Mouse (Mus musculus) cerebellum, adult 9-10 months (tissue): ENCODE data around the gene Chn1.
"Not testable (repeated sequence)": the region's sequence is repeated elsewhere in the genome, so short reads cannot be mapped to it uniquely, and the experiment has no call there.

Experiments used
- DNase-seq: peaks from one replicate; pipeline ENCODE4 v3.0.0; 2022

The Chn1 gene

GRCm38 (mm10) chr2:73774786-73775682, at the start of gene Chn1:
TSS of gene Chn1 (minus strand) at chr2:73775346.
- peak; percentile 61 for DNase-seq

- no peak for DNase-seq
Observed at GRCm38 (mm10) chr2:73818742-73819141, 43.6 kb upstream of the Chn1 start.

DNA sequence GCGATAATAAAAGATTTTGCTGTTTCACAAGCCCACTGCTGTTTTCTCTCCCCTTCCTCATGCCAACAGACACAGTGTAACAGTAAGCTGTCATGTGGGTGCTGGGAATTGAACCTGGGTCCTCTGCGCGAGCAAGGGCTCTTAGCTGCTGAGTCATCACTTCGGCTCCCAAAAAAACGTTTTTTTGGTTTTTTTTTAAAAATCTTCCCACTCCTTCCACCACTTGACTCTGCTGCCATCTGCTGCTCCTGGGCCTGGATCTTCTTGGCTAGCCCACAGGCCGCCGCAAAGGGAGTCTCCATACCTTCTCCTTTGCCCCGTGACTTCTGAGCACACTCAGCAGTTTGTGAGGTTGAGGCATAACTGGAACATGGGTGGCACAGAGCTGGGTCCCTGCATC, 32.5 kb upstream of the Chn1 start:
- no peak for DNase-seq

- not testable (repeated sequence) for DNase-seq
Observed at GRCm38 (mm10) chr2:73800127-73800526, 25.0 kb upstream of the Chn1 start.

GRCm38 (mm10) chr2:73798786-73799185, 23.6 kb upstream of the Chn1 start:
- no peak for DNase-seq

GRCm38 (mm10) chr2:73798136-73798535, 23.0 kb upstream of the Chn1 start:
- no peak for DNase-seq

DNA sequence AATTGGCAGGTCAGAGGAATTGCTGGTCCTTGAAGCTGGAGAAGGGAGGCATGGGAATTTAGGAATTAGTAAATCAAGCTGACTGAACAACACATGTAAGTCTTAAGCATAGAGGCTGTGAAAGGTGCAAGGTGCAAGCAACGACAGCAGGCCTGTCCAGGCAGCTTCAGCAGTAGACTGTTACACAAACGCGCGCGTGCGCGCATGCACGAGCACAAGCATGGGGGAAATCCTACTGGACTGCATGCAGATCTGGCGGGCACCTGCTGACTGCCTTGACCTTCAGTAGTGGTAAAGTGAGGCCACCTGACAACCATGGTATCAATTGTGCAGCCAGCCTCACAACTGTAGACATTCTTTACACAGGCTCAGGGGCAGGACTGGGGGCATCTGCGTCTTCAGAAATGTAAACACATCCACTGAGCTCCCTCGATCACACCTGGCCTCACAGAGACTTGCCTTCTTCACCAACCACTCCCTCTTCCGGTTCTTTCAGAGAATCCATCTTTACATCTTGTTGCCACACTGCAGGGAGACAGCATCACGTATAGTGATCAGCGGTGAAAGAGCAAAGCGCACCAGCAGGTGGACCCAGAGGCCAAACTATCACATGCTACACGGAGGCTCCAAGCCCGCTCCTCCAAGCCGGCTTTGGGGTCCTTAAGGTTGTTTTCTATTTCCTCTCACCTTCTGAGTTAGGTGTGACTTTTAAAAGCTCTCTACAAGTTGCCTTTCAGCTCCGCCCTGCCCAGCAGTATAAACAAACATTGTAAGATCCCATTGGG, 16.9 kb upstream of the Chn1 start:
- no peak for DNase-seq

DNA sequence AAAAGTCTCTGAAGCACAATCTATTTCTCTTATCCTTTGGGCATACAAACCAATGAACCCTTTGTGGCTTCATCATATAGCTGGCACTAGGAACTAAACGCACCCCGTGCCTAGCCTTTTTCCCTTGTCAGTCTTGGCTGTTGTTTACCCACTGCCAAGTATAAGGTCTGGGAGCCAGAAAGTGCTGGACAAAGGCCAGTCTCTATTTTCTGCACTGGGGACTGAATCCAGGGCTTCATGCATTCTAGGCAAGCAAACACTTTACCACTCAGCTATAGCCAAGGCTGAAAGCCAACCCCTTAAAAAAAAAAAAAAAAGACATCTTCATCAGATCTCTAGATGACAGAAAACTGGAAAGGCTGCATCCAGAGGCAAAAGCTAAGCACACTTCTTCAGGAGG, 15.2 kb upstream of the Chn1 start:
- no peak for DNase-seq

DNA sequence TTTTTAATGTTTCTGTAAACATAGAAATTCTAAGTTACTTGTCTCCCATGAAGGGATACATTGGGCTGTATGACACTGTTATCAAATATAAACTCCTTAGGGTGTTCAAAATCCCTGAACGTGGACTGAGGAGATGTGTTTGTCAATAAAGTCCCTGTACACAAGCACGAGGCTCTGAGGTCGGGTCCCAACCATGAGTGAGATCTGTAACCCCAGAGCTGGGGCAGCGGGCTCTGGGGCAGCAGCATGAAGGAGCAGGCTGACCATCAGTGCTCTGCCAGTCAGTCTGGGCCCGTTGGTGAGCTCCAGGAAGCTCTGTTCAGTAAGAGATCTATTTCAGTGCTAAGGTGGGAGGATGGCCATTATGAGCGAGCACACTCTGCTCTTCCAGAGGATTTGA, 13.2 kb upstream of the Chn1 start:
- no peak for DNase-seq

DNA sequence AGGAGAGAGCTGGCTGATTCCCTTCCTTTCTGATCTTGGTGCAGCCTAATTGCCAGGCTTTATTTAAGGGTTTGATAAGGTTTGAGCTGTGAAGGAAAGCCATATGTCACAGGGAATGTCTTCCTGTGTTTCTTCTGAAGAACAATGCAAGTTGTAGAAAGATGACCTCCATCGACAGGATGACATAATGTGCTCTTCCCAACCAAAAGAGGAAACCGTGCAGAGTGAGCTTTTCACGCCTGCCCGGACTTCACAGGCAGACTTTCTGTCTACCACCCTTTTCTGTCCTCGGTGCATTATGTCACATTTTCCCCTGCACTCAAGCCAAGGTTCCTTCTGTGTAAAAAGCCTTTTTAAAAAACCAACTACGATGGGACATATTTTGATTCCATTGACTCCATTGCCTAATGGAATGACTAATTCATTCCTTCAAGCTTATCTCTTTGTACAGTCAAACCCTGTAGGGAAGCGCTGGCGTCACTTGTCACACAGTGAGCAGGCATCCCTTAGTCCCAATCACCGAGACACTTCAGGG, 7.3 kb upstream of the Chn1 start:
- DNase-seq = no peak

GRCm38 (mm10) chr2:73780321-73781010, 5.3 kb upstream of the Chn1 start:
- DNase-seq = no peak

GRCm38 (mm10) chr2:73779796-73780195, 4.7 kb upstream of the Chn1 start:
- DNase-seq = no peak

DNA sequence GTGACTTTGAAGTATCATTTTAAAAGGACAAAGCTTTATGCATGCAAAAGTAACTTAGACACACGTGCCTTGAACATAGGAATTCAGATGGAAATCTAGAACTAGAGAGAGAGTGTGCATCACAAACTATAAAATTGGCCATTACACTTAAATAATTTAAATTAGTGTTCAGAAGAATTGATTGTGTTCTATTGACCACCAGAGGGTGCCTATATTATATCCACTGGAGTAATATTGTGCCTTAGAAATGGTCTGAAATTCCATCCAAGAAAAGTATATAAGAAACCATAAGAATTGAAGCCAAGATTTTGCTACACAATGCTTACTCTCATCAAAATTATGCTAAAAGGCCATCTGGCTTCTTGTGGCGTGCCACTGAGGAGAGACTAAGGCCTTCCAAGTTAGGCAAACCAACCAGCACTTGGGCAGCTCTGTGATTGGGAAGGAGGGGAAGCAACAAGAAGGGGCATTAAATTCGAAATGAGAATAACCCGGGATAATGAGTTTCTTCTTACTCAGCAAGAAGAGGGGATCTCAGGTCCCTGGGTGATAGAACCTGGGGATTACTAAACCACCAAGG, 4.0 kb upstream of the Chn1 start:
- DNase-seq = no peak

- no peak for DNase-seq
Observed at GRCm38 (mm10) chr2:73776936-73777335, 1.8 kb upstream of the Chn1 start.

DNA sequence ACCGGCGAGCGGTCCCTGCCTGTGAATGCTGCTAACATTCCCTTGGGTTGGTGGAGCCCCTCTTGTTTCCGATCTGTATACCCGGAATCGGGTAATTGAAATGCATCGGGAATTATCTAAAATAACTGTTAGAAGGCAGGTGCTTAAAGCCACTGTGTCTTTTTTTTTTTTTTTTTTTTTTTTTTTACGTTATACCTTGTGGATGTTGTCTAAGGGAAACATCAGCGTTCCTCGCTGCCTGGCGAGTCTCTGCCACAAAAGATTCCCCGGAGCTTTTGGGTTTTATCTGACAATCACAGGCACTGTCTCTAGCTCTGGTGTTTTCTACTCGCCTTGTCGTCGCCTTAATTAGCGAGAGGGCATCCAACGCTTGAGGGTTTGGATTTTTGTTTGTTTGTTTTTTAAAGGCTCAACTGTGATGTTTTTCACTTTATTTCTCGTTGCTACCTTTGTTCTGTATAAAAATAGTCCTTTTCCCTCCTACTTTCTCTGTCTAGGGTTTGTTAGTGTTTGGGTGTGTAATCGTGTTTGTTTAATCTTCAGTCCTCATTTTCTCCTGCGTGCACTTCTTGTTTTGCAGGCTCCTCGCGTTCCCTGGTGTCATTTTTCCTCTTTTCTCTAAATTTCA, 651 bp upstream of the Chn1 start:
- no peak for DNase-seq

DNA sequence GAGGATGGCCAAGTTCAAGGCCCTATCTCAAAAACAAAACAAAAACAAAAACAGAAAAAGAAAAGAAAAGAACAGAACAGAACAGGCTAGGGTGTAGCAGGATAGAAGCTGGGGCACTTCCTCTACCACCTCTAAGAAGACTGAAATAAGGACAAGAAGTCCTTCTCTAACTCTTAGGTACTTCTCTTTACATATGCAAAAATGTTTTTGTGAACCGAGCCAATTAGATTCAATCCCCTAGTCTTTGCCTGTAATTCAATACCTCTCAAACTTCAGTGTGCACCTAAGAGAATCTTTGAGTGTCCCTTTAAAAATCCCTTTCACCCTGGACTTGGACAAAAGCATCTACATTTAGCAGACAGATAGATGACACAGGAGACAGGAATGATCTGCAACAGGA, 2.2 kb downstream of the Chn1 start:
- DNase-seq = no peak

- DNase-seq = no peak
Observed at GRCm38 (mm10) chr2:73768669-73769068, 6.5 kb downstream of the Chn1 start.

- DNase-seq = no peak
Observed at GRCm38 (mm10) chr2:73763541-73763940, 11.6 kb downstream of the Chn1 start.

DNA sequence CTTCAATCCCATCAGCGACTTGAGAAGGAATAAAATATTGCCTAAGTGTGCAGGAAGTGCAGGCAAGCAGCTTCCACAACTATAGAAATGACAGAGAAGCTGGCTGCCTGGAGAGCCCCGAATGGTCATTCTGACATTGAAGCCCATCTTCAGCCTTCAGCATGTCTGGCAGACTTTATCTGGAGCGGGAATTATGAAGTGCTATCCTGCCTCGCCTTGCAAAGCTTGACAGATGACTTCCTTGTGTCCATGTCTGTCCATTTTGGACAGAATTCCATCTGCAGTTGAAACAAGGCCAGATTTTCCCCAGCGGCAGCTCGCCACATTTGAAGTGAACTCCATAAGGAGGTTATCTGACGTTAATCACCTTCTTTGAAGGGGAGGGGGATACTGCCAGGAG, 15.2 kb downstream of the Chn1 start:
- DNase-seq = no peak

- no peak for DNase-seq
Observed at GRCm38 (mm10) chr2:73759027-73759426, 16.1 kb downstream of the Chn1 start.

DNA sequence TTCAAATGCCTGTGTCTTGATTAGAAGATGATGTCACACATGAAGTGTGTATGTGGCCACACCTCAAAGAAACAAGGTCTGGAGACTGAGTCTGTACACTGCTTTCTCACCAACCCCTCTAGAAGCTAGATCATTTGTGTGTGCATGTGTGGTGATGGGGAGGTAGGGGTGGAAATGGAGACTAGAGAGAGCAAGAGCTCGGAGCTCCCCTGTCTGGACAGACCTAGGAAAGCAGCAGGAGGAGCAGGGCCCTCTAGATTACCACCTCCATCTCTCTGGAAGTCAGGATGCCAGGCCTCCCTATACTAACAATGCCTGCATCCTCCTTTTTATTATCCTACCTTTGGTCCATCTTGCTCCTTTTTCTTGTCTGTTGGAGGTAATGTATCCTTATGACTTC, 27.8 kb downstream of the Chn1 start:
- no peak for DNase-seq

- DNase-seq = no peak
Observed at GRCm38 (mm10) chr2:73746375-73746770, 28.8 kb downstream of the Chn1 start.
